Mouse (Mus musculus) kidney, embryonic 14.5 days (tissue): ENCODE data around the gene L2hgdh. TPM values are rescaled to one million over a fixed set of nuclear protein-coding genes. Genes with fewer than 3 reads are reported as not detected.

Experiments used
- ATAC-seq: fragments of 200-750 bp; cut with Nextera tagmentation; 2 replicates; pipeline ENCODE4 v1.8.0; 2017; ENCODE audit warnings: moderate number of reproducible peaks, mild to moderate bottlenecking, moderate TSS enrichment, moderate library complexity; ENCODE audit not compliant: low FRiP score, low TSS enrichment
- H3K27ac ChIP-seq: fragments of 300-500 bp; sonication (generic); 2 replicates; pipeline ENCODE4 v1.5.1; 2014; ENCODE audit warnings: low read depth, mild to moderate bottlenecking, low read length, moderate library complexity, mixed read lengths
- H3K27me3 ChIP-seq: fragments of 300-500 bp; sonication (generic); 2 replicates; pipeline ENCODE4 v1.6.1; 2014; ENCODE audit warnings: mild to moderate bottlenecking, low read length; ENCODE audit not compliant: control insufficient read depth, insufficient read depth
- H3K36me3 ChIP-seq: fragments of 300-500 bp; sonication (generic); 2 replicates; pipeline ENCODE4 v1.6.1; 2014; ENCODE audit warnings: low read length, mixed read lengths; ENCODE audit not compliant: control insufficient read depth, insufficient read depth
- H3K4me1 ChIP-seq: fragments of 300-500 bp; sonication (generic); 2 replicates; pipeline ENCODE4 v1.6.1; 2014; ENCODE audit warnings: low read length, mixed read lengths; ENCODE audit not compliant: control insufficient read depth, insufficient read depth
- H3K4me2 ChIP-seq: fragments of 300-500 bp; sonication (generic); replicated peaks from 2 replicates; pipeline ENCODE4 v1.6.1; 2014; ENCODE audit warnings: low read depth, mild to moderate bottlenecking, low read length
- H3K4me3 ChIP-seq: fragments of 300-500 bp; sonication (generic); 2 replicates; pipeline ENCODE4 v1.5.1; 2014; ENCODE audit warnings: mild to moderate bottlenecking, low read length
- H3K9ac ChIP-seq: fragments of 300-500 bp; sonication (generic); 2 replicates; pipeline ENCODE4 v1.6.1; 2014; ENCODE audit warnings: low read depth, mild to moderate bottlenecking, low read length, moderate library complexity
- H3K9me3 ChIP-seq: fragments of 300-500 bp; sonication (generic); 2 replicates; pipeline ENCODE4 v1.6.1; 2016; ENCODE audit warnings: low read length; ENCODE audit not compliant: control insufficient read depth
- WGBS: fragments of 180-500 bp; shearing (Covaris S2); extraction: QIAGEN DNeasy Blood & Tissue Kit; methylation state at CpG from one replicate; pipeline ENCODE4 v1.1.7; 2014; 5-methylcytosine and 5-hydroxymethylcytosine counted together
- polyA plus RNA-seq: library from polyadenylated mRNA; unstranded; fragments of >200 nt; fragmentation: Nextera tagmentation; extraction: Ambion mirVana; gene quantifications from 2 replicates; pipeline ENCODE4 v1.2.1, GENCODE M21; 2014

L2hgdh gene
- polyA plus RNA-seq, 1 experiment from 2014 or later, result 19.5 TPM

DNA sequence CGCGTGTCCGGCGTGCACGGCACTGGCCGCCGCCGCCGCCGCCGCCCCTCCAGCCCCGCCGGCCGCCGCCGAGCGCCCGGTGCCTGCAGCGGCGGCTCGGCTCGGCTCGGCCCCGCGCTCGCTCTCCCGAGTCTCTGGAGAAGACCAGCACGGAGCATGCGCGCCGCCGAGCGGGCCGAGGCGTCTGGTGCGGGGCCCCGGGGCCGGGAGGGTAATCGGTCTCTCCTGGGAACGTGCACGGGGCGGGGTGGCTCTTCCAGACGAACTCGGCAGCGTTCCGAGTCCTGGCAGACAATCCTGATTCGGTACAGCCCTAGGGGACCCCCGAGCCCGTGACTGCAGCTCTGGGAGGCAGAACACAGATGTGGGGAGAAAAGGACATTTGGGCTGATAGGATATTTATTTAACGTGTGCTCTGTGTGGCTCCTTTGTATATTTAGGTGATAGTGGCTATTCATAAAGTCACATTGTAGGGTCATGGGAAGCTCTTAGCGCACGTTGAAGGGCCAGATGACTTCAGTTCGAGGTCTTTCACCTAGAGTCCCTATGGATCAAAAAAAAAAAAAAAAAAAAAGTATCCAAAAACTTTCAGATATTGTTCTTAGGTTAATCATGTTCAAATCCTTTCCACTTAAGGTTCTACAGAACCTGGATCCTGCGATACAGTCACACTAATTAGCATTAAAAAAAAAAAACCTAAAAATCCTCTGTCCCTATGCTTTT is 42.4 kb downstream of the L2hgdh start:
- H3K9ac ChIP-seq, result peak overlapping the region; percentile 95
- WGBS, result 1% methylated on average over 49 of the region's 54 CpGs
- H3K27ac ChIP-seq, result peak overlapping the region; percentile 97
- peak overlapping the region; percentile 64 for H3K4me2 ChIP-seq
- peak overlapping the region; percentile 92 for H3K4me3 ChIP-seq
- H3K27me3 ChIP-seq, result no peaks in the 10 kb centered on the region
- no peaks in the 10 kb centered on the region for H3K36me3 ChIP-seq
- peaks cover 7% of the 10 kb centered on the region for H3K4me1 ChIP-seq
- ATAC-seq, result peak; percentile 89
- H3K9me3 ChIP-seq, result no peaks in the 10 kb centered on the region

DNA sequence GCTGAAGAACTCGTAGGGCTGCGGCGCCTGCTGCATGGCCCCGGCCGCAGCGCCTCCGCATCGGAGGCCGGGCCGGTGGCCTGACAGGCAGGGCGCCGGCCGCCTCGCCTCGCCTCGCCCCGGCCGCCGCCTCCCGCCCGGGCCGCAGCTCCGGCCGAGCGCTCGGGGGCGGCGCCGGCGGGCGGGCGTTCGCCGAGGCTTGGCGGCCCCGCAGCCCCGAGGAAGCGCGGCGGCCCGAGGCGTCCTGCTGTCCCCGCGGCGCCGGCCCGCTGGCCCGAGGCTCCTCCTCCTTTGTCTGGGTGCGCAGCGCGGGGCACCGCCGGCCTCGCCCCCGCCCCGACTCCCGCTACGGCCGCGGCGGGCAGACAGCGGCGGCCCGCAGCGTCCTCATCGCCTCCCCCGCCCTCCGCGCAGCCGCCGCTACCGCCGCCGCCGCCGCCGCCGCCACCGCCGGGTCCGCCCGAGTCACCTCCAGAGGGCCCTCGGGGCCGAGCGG is 43.1 kb downstream of the L2hgdh start, which contains the start of gene Sos2:
Sos2 (minus strand) TSS at position 287 of the 496 bp plus-strand sequence.
- ATAC-seq, result peak; percentile 89
- no peaks in the 10 kb centered on the region for H3K9me3 ChIP-seq
- WGBS, result 0% methylated on average over 34 of the region's 85 CpGs
- H3K27ac ChIP-seq, result peak within 1 kb of the TSS; percentile 97
- H3K4me1 ChIP-seq, result peaks cover 7% of the 10 kb centered on the region
- H3K4me2 ChIP-seq, result peak within 1 kb of the TSS; percentile 64
- no peaks in the 10 kb centered on the region for H3K27me3 ChIP-seq
- peak within 1 kb of the TSS; percentile 95 for H3K9ac ChIP-seq
- no peaks in the 10 kb centered on the region for H3K36me3 ChIP-seq
- H3K4me3 ChIP-seq, result peak within 1 kb of the TSS; percentile 92

DNA sequence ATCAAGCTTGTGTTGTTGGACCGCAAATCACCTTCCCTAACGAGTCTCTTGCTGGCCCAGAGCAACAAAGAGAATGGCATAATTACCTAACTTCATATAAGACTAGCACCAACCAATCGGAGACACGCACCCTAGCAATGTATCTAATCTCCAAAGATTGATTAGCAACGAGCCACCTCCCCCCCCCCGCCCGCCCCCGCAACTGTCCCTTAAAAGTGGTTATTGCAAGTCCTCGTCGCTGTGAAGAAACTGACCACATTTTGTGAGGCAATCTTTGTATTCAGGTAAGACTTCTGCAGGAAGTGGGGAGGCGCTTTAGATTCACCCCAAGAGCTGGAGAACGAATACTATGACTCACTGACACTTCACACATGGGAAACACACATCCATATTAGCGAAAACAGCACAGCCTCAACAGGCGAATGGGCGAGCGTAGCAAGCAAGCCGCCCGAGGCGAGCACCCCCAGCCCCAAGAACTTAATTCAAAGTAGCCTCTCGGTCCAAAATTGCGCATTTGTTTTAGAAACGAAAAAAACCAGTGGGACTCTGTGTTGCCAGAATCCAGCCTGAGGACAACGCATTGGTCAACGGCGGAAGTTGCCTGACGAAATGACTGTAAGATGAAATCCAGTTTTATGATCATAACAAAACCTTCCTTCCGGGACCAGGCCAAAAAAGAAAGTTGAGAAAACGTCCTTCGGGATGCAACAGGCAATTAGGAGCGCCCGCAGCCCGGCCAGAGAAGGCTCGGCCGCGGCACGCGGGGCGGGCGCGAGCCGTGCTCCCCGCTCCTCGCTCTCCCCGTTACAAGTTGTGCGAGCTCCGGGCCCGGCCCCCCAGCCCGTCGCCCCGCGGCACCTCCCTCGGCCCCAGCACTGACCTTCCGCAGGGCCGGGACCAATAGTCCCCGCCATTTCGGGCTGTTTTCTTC is 43.8 kb downstream of the L2hgdh start:
- WGBS, result under 1% methylated on average over 56 of the region's 56 CpGs
- Histone ChIP-seq H3K9ac (peak overlapping the region; percentile 95), H3K4me1 (peaks cover 7% of the 10 kb centered on the region), H3K36me3 (no peaks in the 10 kb centered on the region), H3K4me3 (peak overlapping the region; percentile 92), H3K9me3 (no peaks in the 10 kb centered on the region), H3K4me2 (peak overlapping the region; percentile 64), H3K27me3 (no peaks in the 10 kb centered on the region), H3K27ac (peak overlapping the region; percentile 97)
- peak; percentile 66 for ATAC-seq

DNA sequence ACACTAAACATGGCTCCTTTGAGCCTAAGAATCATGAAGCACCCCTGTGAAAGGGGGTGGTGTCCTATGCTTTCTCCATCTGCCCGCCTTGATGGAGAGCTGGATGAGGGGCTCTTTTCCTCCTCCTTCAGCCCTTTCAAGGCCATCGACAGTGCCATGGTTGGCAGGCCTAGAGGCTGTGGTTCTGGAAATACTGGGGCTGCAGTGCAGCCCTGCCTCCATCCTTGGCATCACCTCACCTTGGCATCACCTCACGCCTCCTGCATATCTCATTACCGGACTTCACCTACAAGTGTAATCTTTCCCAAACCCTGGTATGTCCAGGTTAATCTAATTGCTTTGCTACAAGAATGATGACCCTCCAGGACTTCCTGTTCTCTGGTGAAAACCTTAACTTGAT is 48.5 kb downstream of the L2hgdh start:
- ATAC-seq, result no peak
- no peak overlapping the region for H3K4me2 ChIP-seq
- no peak overlapping the region for H3K4me3 ChIP-seq
- no peaks in the 10 kb centered on the region for H3K27me3 ChIP-seq
- no peak overlapping the region for H3K27ac ChIP-seq
- H3K9ac ChIP-seq, result no peak overlapping the region
- H3K9me3 ChIP-seq, result no peaks in the 10 kb centered on the region
- peaks cover 24% of the 10 kb centered on the region for H3K4me1 ChIP-seq
- 86% methylated on average over 4 of the region's 4 CpGs for WGBS
- no peaks in the 10 kb centered on the region for H3K36me3 ChIP-seq

DNA sequence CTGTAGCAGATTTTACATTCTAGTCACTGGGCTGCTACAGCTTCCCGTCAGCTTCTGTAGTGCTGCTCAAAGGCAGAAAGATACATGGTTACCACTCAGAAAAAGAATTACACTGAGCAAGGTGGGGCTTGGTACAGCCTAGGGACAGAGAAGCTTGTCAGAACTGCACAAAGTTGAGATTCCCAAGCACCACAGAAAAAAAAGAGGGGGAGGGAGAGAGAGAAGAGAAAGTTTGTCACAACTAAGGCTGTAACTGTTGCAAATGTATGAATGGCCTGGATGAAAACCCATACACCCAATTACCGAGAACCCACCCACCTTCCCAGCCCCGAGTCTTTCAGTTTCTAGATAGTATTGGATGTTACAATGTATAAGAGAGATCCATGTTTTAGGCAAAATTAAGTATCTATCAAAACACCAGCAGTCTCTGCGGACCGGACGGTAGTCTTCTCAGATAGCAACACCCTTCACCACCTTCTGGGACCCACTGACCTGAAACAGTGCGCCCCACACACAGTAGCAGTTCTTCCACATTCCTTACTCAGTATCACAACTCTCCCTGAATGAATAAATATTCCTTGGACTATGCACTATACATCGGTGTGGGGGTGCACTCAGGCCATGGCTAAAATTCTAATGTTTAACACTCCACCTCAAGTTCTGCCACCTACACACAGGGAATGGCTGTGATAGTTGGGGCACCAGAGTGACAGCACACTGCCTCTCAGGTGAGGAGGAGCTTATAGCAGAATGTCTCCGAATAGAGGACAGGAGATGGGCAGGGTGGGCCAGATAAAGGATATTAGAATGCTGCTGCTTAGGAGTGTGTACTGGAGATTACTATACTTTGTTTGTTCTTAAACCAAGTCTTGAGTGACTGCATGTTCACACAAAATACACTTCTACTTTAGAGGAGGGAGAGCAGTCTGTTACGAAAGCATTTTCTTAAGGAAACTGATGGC is 49.8 kb downstream of the L2hgdh start:
- Histone ChIP-seq H3K27me3 (no peaks in the 10 kb centered on the region), H3K4me1 (peaks cover 18% of the 10 kb centered on the region), H3K36me3 (no peaks in the 10 kb centered on the region), H3K9me3 (no peaks in the 10 kb centered on the region), H3K4me3 (no peak overlapping the region), H3K4me2 (no peak overlapping the region), H3K27ac (no peak overlapping the region), H3K9ac (no peak overlapping the region)
- WGBS, result 66% methylated on average over 10 of the region's 10 CpGs
- ATAC-seq, result no peak

DNA sequence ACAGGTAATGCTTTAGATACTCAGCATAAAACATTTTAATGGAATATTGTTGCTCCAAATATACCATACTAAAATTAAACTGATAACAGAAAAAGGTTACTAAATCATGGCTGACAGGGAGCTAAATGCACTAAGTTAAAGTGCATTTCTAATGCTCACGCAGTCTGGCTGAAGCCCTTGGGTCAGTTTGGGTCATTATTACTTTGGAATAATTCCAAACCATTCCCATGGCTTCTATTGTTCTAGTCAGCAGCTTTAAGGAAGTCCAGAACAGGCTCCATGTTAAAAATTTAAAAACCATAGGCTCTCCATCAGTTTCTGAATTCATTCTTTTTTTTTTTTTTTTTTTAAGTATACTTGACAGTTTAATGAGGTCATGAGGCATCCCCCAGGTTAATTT is 50.5 kb downstream of the L2hgdh start:
- Histone ChIP-seq H3K9ac (no peak overlapping the region), H3K27ac (no peak overlapping the region), H3K4me2 (no peak overlapping the region), H3K9me3 (no peaks in the 10 kb centered on the region), H3K4me3 (no peak overlapping the region), H3K36me3 (no peaks in the 10 kb centered on the region), H3K4me1 (peaks cover 17% of the 10 kb centered on the region), H3K27me3 (no peaks in the 10 kb centered on the region)
- ATAC-seq, result no peak
- 50% methylated on average over 1 of the region's 1 CpGs for WGBS

DNA sequence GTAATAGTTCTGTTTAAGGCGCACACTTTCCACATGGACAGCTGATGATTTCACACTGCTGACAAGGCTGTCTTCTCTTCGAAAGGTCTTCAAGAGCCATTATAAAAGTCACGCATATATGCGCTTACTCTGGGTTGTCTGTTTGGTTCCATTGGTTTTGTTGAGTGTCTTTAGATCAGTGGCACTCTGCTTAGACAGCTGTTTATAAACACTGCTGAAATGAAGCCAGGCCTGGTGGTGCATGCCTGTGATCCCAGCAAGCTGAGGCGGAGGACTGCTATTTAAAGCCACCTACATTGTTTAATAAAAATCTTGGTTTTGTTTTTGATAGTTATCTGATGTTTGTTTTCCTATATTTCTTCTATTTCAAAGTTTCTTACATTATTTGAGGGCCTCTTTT is 58.0 kb downstream of the L2hgdh start:
- no peak overlapping the region for H3K27ac ChIP-seq
- no peaks in the 10 kb centered on the region for H3K36me3 ChIP-seq
- no peaks in the 10 kb centered on the region for H3K4me1 ChIP-seq
- H3K4me3 ChIP-seq, result no peak overlapping the region
- no peaks in the 10 kb centered on the region for H3K27me3 ChIP-seq
- H3K4me2 ChIP-seq, result no peak overlapping the region
- WGBS, result 95% methylated on average over 5 of the region's 5 CpGs
- ATAC-seq, result no peak
- H3K9me3 ChIP-seq, result no peaks in the 10 kb centered on the region
- H3K9ac ChIP-seq, result no peak overlapping the region

DNA sequence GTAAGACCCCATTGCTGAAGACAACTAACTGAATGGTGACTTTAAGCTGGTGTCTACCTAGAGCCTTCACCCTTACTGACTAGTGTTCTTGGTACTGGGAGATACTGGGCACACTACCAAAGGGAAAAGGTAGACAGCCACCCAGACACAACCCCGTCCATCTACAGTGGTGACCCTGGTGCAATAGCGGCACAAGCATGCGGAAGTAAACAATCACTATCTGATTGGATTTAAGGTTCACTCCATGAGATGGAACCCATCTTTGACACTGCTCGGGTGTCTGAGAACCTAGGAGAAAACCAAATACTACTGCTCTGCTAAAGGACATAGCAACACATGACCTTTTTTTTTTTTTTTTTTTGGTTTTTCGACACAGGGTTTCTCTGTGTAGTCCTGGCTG is 63.0 kb downstream of the L2hgdh start:
- ATAC-seq, result no peak
- H3K9me3 ChIP-seq, result no peaks in the 10 kb centered on the region
- H3K4me2 ChIP-seq, result no peak overlapping the region
- H3K27ac ChIP-seq, result no peak overlapping the region
- WGBS, result 98% methylated on average over 5 of the region's 5 CpGs
- no peaks in the 10 kb centered on the region for H3K4me1 ChIP-seq
- H3K4me3 ChIP-seq, result no peak overlapping the region
- no peak overlapping the region for H3K9ac ChIP-seq
- no peaks in the 10 kb centered on the region for H3K36me3 ChIP-seq
- no peaks in the 10 kb centered on the region for H3K27me3 ChIP-seq
